In genomic region chr19:47457711-47458503, GRCm38 (mm10) we compare ENCODE assay signal across 10 mouse cellular contexts. TPM values are rescaled to one million over a fixed set of nuclear protein-coding genes. Genes with fewer than 3 reads are reported as not detected.
DNase-seq lines count a peak whose midpoint lies in the region; ATAC-seq lines count a peak whose summit lies in the region.
"Had no signal": no experiment of that assay in that cellular context is flagged by ENCODE, and none has a peak within 500 bp of the region (broad histone marks: within the 10 kb centered on the region; RNA-seq: fewer than 3 reads in every experiment).

No protein-coding gene starts in this region.

- H3K4me1 ChIP-seq in heart, embryonic 11.5 days (ENCODE audit: control insufficient read depth, insufficient read depth, low read length): peaks cover 80% of the 10 kb centered on the region
- H3K4me1 ChIP-seq in embryonic facial prominence, embryonic 13.5 days: peaks cover 71% of the 10 kb centered on the region
- peaks cover 58% of the 10 kb centered on the region for H3K4me1 ChIP-seq in lung, embryonic 16.5 days (replicated peaks; ENCODE audit: control insufficient read depth, insufficient read depth, low read length)

- peak; percentile 99 for DNase-seq in heart, adult 11 months
- peak; percentile 67 for DNase-seq in heart, postnatal 25 days (ENCODE audit: low spot score)
- no peak for DNase-seq in ovary, postnatal 36 days (ENCODE audit: low spot score)
- DNase-seq in left cerebral cortex, postnatal 10 days (ENCODE audit: extremely low spot score in 1 of 2, low spot score in 2 of 2): no peak
- no peak for DNase-seq in cerebellum, postnatal 36 days

- WGBS in heart, embryonic 11.5 days (ENCODE audit: insufficient replicate concordance): 36% methylated on average over 13 of the region's 13 CpGs
- 75% methylated on average over 13 of the region's 13 CpGs for WGBS in embryonic facial prominence, embryonic 13.5 days
- 48% methylated on average over 13 of the region's 13 CpGs for WGBS in lung, embryonic 16.5 days

- no peak; the same call in 1 of the 2 replicates for ATAC-seq in heart, embryonic 11.5 days (replicated peaks; ENCODE audit: insufficient number of reproducible peaks, low FRiP score, low TSS enrichment)
- no peak for ATAC-seq in embryonic facial prominence, embryonic 13.5 days (ENCODE audit: insufficient number of reproducible peaks, insufficient read depth, low FRiP score, low TSS enrichment, low read depth)
- ATAC-seq in lung, embryonic 16.5 days (ENCODE audit: low read depth): no peak

- H3K4me2 ChIP-seq in heart, embryonic 11.5 days: no peak overlapping the region
- no peak overlapping the region for H3K4me2 ChIP-seq in embryonic facial prominence, embryonic 13.5 days
- no peak overlapping the region for H3K4me2 ChIP-seq in lung, embryonic 16.5 days (ENCODE audit: low read depth, low read length)

- 0 out of 2 replicates have a peak, but pooled peaks cover 2% of the 10 kb centered on the region for H3K36me3 ChIP-seq in heart, embryonic 11.5 days (ENCODE audit: control insufficient read depth, insufficient read depth, low read length)
- H3K36me3 ChIP-seq in embryonic facial prominence, embryonic 13.5 days: 0 out of 2 replicates have a peak, but pooled peaks cover 6% of the 10 kb centered on the region
- H3K36me3 ChIP-seq in lung, embryonic 16.5 days (ENCODE audit: control insufficient read depth, insufficient read depth, low read length): no peaks in the 10 kb centered on the region

- no peak overlapping the region for H3K4me3 ChIP-seq in heart, embryonic 11.5 days (ENCODE audit: low read depth, low read length)
- no peak overlapping the region for H3K4me3 ChIP-seq in embryonic facial prominence, embryonic 13.5 days
- no peak overlapping the region for H3K4me3 ChIP-seq in lung, embryonic 16.5 days (ENCODE audit: low read length)
- H3K4me3 ChIP-seq: left cerebral cortex, adult 2 months had no signal

- intact Hi-C loops in heart, postnatal 25 days (cut with DNase I): no loop called here
- intact Hi-C loops in left cerebral cortex, postnatal 10 days (cut with DNase I): no loop called here

- no peak overlapping the region for H3K27ac ChIP-seq in heart, embryonic 11.5 days (ENCODE audit: low read depth, low read length)
- H3K27ac ChIP-seq in embryonic facial prominence, embryonic 13.5 days: no peak overlapping the region
- H3K27ac ChIP-seq in lung, embryonic 16.5 days (ENCODE audit: low read length): no peak overlapping the region
- H3K27ac ChIP-seq: left cerebral cortex, adult 2 months had no signal

- H3K27me3 ChIP-seq in heart, embryonic 11.5 days (ENCODE audit: control insufficient read depth, insufficient read depth, low read length): no peaks in the 10 kb centered on the region
- no peaks in the 10 kb centered on the region for H3K27me3 ChIP-seq in embryonic facial prominence, embryonic 13.5 days
- H3K27me3 ChIP-seq in lung, embryonic 16.5 days (ENCODE audit: control insufficient read depth, insufficient read depth, low read depth, low read length): no peaks in the 10 kb centered on the region
- H3K27me3 ChIP-seq: CH12.LX had no signal

- no peak overlapping the region for H3K9ac ChIP-seq in heart, embryonic 11.5 days (ENCODE audit: low read depth, low read length)
- H3K9ac ChIP-seq in embryonic facial prominence, embryonic 13.5 days: 0 out of 2 replicates have a peak overlapping the region, but pooled peaks have one; percentile 36
- H3K9ac ChIP-seq in lung, embryonic 16.5 days (ENCODE audit: low read length): 0 out of 2 replicates have a peak overlapping the region, but pooled peaks have one; percentile 21

- H3K9me3 ChIP-seq in heart, embryonic 11.5 days (replicated peaks; ENCODE audit: control insufficient read depth, low read length): peaks cover 3% of the 10 kb centered on the region; the same call in 1 of the 2 replicates
- H3K9me3 ChIP-seq in embryonic facial prominence, embryonic 13.5 days: no peaks in the 10 kb centered on the region
- 0 out of 2 replicates have a peak, but pooled peaks cover 3% of the 10 kb centered on the region for H3K9me3 ChIP-seq in lung, embryonic 16.5 days (ENCODE audit: control insufficient read depth, low read length)

RNA-seq across cellular contexts. Expression of gene Sh3pxd2a, which starts 6.3 kb away (rescaled TPM):
- polyA plus RNA-seq in heart, embryonic 11.5 days (2014; fragmentation: Nextera tagmentation; extraction: Ambion mirVana): 6.9 and 10.1 TPM in 2 replicates
- 9.4 and 10.0 TPM in 2 replicates for polyA plus RNA-seq in embryonic facial prominence, embryonic 13.5 days (2015; fragmentation: Nextera tagmentation; extraction: Ambion mirVana)
- 10 to 100 TPM; 63.5 to 63.6 TPM for total RNA-seq in heart, postnatal 25 days (2021)
- polyA plus RNA-seq in lung, embryonic 16.5 days (2015; fragmentation: Nextera tagmentation; extraction: Ambion mirVana): 6.1 and 6.6 TPM in 2 replicates
- total RNA-seq in left cerebral cortex, postnatal 10 days (2021): 10 to 100 TPM; 22.8 to 23.4 TPM

Comparison
In these comparisons a context has a peak if more than half of its experiments do, and no peak if none do; other contexts are left out.
1. DNase-seq: peak in heart, adult 11 months (single experiment) and heart, postnatal 25 days (single experiment); none in ovary, postnatal 36 days (single experiment), left cerebral cortex, postnatal 10 days (0 of 2) and cerebellum, postnatal 36 days (0 of 2).